Mouse (Mus musculus): ENCODE data around the gene Ogfod3.

The Ogfod3 gene

GRCm38 (mm10) chr11:121199851-121200250 is 4.7 kb downstream of the Ogfod3 start:
- DNase-seq (ENCODE audit: low read depth, low spot score): no peak

DNA sequence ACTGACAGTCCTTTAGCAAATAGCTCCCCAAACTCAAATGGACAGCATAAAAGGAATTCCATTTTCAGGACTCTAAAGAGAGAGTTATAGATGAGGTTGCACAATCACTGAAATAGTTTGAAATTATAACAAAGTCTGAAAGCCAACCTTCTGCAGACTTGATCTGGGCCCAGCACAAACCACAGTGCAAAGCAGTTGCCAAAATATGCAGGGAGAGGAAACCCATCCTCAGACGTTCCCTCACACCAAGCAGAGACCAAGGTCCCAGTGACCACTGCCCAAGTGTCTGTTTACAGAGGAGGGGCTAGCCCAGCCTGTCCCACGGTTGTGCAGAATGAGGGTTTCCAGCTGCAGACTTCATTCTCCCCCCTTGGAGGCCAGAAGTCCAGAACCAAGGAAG is 5.9 kb downstream of the Ogfod3 start:
- no peak for DNase-seq (ENCODE audit: low read depth, low spot score)

DNA sequence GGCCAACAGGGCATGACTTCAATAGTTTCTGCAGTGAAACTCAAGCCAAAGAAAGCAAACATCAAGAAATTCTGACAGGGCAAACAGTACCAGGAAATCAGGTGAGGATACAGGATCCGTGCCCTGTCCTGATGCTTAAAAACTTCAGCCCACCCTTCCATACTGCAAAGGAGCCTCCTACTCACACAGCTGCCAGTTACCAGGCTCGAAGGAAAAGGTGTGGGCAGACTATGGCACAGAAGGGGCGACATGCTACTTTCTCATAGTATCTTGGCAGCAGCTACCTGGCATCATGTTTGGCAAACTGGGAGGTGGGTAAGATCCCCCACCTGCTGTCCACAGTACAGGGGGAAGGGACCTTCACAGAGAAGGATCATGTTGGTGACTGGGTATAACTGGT is 11.1 kb downstream of the Ogfod3 start:
- no peak for DNase-seq (ENCODE audit: low read depth, low spot score)

DNA sequence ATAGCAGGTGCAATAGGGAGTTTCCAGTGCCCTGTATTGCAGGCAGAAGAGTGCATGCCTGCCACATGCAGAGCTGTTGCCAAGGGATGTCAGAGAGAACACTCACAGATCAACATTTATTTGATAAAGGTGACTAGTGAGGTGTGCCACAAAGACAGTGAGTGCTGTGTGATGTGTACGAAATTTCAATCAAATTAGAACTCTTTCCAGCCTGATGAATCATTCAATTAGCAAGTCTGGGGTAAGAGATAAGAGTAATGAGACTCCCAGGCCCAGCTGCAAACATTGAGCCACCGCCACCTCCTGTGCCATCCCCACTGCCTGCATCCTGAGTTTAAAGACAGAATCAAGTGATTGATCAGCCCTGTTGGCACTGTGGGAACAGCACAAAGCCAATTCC is 11.8 kb downstream of the Ogfod3 start:
- no peak for DNase-seq (ENCODE audit: low read depth, low spot score)

- no peak for DNase-seq (ENCODE audit: low read depth, low spot score)
Measured at GRCm38 (mm10) chr11:121189681-121190080, 14.8 kb downstream of the Ogfod3 start.

DNA sequence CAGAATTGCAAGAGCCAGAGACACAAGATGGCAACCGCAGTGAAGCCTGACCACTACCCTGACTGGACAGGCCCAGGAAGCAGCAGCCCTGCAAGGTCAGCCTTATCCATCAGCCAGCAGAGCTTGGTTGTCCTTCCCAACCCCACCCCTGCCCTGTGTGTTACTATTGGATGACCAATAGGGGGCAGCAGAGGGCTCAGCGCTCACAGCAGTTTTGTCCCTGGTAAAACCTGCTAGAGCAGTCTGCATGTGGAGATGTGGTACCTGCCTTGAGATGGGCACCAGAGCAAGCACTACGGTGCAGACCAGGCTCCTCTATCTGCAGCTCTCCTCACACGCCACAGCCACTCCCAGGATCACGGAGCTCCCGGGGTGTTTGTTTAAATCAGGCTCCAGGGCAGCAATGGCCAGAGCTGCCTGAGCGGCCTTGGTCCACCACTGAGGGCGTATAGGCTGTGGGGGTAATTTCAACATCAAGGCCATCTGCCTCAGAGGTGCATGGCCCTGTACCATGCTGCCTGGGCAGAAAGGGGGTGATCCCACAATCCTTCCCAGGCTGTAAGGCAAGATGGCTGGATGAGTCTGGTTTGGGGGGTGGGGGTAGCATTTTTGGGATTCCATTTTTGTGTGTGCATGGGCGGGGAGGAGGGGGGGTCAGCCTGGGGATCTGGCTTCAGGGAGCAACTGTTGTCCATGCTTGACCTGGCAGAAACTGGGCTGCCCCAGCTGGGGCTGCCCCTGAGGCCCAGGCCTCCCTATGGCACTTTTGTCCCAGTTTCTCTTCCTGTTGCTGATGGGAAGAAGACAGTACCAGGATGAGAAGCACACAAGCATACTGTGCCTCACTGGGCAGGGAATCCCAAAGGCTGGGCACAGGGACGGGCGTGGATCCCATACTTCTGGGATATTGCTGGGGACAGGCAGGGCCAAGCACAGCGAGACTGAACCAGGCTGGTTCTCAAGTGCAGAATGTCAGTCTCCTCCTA is 27.9 kb downstream of the Ogfod3 start:
- no peak for DNase-seq (ENCODE audit: low read depth, low spot score)

- no peak for DNase-seq (ENCODE audit: low read depth, low spot score)
Measured at GRCm38 (mm10) chr11:121174234-121174633, 30.3 kb downstream of the Ogfod3 start.

DNA sequence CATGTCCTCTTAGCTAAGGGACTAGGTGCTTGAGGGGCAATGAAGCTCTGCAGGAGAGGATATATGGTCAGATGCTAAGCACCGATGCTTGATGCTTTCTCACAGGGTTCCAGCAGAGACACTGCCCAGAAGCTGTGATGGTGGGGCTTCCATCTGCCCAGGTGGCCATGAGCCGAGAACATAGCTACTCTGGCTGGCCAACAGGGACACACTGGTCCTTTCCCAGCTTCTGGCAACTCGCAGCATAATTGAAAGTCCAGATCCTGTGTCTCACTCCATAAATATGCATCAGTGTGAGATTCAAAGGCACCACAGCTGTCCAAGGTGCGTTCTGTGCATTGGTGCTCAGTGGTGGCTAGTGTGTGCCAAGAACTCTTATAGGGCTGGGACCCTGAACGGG is 31.3 kb downstream of the Ogfod3 start:
- DNase-seq (ENCODE audit: low read depth, low spot score): no peak

- no peak for DNase-seq (ENCODE audit: low read depth, low spot score)
Measured at GRCm38 (mm10) chr11:121163751-121164150, 40.8 kb downstream of the Ogfod3 start.

DNA sequence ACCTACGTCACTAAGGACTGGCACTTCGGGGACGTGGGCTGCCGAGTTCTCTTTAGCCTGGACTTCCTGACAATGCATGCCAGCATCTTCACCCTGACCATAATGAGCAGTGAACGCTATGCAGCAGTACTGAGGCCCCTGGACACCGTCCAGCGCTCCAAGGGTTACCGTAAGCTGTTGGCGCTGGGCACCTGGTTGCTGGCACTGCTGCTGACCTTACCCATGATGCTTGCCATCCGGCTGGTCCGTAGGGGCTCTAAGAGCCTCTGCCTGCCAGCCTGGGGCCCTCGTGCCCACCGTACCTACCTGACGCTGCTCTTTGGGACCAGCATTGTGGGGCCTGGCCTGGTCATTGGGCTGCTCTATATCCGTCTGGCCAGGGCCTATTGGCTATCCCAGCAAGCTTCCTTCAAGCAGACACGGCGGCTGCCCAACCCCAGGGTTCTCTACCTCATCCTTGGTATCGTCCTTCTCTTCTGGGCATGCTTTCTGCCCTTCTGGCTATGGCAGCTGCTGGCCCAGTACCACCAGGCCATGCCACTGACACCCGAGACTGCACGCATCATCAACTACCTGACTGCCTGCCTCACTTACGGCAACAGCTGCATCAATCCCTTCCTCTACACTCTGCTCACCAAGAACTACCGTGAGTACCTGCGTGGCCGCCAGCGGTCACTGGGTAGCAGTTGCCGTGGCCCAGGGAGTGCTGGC is 43.7 kb downstream of the Ogfod3 start:
- DNase-seq (ENCODE audit: low read depth, low spot score): no peak

DNA sequence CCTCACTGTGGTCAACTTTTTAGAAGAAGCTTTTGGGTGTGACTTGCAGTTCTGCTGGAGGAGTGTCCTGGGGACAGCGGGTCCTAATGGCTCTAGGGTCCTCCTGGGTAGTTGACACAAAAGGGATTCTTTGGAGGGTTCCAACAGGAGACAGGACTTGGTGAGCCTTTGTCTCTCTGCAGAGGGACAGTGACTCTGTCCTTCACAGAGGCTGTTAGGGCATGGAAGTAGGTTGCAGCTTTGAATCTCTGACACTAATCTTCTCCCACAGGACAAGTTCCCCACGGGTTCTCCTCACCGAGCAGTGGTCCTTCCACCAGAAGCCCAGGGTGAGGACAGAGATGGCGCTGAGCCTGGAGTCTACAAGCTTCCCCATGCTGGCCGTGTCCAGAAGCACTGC is 44.5 kb downstream of the Ogfod3 start, which contains the start of gene Uts2r:
Gene Uts2r (plus strand): TSS at position 301 of the 400 bp plus-strand sequence.
- DNase-seq (ENCODE audit: low read depth, low spot score): no peak

DNA sequence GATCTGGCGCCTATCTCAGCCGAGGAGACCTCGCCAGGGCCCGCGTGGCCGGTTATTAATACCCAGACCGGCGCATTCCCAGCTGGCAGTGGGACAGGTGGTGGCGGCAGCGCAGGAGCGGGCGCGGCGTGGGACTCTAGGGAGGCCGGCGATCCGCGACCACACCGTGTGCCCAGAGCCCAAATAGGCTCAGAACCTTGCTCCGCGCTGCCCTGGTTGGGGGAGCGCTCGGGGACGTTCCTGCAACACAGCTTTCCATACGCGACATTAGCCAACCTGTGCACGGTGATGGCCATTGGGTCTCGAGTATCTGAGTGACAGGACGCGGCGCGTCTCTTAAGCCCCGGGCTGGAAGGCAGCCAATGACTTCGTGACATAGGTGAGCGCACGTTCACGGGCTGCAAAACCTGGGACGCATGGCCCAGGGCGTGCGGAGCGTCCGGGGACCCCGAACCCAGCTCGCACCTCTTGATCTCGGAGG is 48.1 kb downstream of the Ogfod3 start:
- no peak for DNase-seq (ENCODE audit: low read depth, low spot score)

DNA sequence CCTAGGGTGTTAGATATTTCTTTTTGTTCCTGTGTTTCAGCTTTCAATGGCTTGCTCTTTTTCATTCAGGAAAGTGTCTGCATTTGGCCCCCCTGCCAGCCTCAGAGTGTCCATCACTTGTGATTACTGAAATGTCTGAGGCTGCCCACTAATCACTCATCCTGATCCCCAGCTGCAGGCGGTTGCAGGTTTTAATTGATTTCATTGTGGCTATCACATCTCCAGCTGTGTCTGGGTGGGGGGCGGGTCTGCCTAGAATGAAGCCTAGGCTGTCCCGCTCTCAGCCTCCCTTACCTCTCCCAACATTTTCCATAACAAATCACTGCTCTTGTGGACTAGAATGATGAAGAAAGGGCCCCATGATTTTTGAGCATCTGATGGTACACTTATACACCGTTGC is 50.3 kb downstream of the Ogfod3 start:
- no peak for DNase-seq (ENCODE audit: low read depth, low spot score)

DNA sequence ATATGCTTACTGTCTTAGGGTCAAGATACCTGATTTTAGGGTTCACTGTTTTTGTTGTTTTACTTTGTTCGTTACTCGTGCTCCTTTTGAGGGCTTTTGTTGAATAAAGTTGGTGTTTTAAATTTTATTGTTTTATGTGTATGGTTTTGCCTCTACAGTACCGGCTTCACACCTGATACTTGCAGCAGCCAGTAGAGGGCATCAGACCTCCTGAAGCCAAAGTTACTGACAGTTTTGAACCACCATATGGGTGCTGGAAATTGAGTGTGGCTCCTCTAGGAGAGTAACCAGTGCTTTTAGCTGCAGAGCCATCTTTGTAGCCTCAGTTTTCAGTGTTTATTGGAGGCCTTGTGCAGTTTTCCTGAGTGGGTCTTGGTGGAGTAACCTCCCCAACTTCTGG is 56.3 kb downstream of the Ogfod3 start:
- no peak for DNase-seq (ENCODE audit: low read depth, low spot score)

GRCm38 (mm10) chr11:121145865-121146264 is 58.6 kb downstream of the Ogfod3 start, which contains the start of gene Tex19.1:
Gene Tex19.1 (plus strand): TSS chr11:121146143.
- DNase-seq (ENCODE audit: low read depth, low spot score): no peak

DNA sequence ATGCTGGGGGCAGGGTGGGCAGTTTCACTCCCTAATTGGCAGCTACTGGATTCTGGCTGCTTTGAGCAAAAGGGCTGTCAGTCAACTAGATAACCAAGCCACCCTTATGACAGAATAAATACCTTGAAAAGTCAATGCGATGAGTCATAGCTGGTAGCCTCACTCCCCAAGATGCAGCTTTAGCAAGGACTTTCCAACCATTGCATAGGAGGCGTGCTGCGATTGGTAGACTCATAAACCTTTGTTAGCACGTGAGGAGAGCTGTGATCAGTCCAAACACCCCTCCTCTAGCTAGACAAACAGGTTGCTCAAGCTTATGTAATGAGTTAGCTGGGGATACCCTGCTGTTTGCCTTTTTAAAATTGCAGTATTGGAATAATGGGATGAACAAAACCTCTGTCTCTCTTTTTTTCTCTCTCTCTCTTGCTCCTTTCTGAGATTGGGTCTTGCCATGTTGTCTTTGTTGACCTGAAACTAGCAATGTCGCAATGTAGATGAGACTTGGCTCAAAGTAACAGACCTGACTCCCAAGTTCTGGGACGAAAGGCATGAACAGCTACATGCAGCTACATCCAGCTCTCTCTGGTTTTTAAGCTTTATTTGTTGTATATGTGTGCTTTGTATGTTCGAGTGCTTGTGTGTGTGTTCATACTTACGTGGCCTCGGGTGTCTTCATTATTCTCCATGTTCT is 61.0 kb downstream of the Ogfod3 start:
- no peak for DNase-seq (ENCODE audit: low read depth, low spot score)

GRCm38 (mm10) chr11:121138732-121139131 is 65.8 kb downstream of the Ogfod3 start:
- no peak for DNase-seq (ENCODE audit: low read depth, low spot score)

- no peak for DNase-seq (ENCODE audit: low read depth, low spot score)
Measured at GRCm38 (mm10) chr11:121137682-121138081, 66.8 kb downstream of the Ogfod3 start.

DNA sequence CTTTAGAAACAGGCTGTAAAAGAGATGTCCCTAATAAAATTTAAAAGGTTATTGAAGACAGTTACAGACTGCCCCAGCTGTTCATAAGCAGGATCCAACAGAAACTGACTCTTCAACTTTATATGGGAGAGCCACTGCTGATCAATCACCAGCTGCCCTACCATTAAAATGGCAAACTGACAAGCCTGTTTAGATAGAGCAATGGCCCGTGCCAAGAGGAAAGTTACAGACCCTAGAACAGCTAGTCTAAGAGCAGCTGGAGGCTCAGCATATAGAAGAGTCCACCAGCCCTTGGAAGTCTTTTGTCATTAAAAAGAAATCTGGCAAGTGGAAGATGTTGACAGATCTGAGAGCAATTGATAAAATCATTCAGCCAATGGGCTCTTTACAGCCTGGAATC is 69.9 kb downstream of the Ogfod3 start:
- DNase-seq (ENCODE audit: low read depth, low spot score): no peak

- DNase-seq (ENCODE audit: low read depth, low spot score): no peak
Measured at GRCm38 (mm10) chr11:121129616-121130015, 74.9 kb downstream of the Ogfod3 start.

All from brain, embryonic 18.5 days (tissue).